Mouse (Mus musculus): ENCODE measurements around the gene Cfap58. TPM values are rescaled to one million over a fixed set of nuclear protein-coding genes. Genes with fewer than 3 reads are reported as not detected.

Gene Cfap58
- not detected in 4 replicates for total RNA-seq (2023)

DNA sequence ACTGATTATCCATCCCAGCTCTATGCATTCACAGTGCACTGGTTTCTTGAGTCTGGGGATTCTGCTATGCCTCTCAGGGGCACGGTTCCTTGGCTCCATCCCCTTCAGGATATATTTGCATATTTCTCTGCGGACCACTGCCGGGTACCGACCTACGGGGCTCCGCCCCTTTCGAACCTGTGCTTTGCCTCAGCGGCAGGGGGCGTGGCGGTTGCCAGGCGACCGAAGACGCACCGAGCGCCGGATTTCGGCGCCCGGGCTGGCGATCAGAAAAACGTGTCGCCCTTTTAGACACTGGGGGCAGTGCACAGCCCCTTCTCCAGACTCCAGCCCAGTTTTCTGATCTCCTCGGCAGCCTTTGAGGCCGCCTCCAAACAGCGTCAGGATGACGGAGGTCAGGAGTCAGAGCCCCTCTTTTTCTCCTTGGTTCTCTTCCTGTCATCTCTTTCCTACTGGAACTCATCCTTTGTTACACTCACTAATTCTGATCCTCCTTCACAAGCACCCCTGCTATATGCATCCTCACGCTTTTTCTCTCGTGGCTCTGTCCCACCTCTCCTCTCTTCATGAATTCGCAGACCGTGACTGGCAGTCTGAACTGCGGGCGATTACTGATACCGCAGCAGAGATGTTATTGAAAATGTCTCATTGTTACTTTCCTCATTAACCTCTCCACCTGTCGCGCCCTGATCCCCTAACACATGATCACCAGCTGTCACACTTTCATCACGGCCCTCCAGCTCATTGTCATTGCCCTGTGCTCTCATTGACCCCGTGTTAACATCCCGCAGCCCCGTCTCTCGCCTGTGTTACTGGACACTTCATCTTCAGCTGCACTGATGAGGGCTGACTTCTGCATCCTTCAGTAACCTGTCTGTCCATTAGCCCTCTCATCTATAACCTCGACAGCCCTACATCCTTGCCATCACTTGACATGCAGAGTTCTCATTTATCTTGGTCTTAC, at the start of gene Cfap58:
TSS of gene Cfap58 (plus strand) at position 233 of the 964 bp plus-strand sequence.

DNA sequence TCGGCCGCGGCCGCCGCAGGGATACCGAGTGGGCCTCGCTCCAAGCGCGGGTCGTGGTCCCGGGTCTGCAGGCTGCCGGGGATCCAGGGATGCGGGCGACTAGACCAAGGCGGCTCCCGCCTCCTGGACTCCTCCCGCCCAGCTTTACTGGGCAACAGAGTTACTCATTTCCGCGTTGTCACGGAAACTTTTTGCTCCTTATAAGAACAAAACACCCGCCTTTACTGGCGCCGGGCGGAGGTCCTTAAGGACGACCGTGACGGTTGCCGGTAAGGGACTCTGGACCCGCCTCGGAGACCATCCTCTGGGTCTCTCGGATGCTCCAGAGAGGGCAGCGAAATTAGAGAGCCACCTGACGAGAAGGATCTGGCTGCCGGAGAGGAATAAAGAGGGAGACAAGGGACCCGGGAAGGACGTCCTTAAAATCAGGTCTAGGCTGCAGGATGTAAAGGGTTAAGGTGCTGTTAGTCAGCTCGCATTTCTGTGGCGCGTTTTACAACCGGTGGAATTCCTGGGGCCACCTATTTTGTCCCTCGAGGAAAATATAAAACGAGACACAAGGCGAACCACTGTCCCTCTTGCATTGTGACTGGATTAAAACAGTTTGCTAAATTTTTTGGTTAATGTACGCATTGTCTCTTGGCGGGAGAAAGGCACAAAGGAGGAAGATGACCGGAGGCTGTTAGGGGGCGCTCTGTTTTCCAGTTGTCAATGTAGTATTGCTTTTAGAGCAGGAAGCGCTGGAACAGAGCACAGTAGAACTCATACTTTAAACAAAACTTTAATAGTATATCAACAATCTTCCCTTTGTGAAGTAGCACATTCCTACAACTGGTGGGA, 18.1 kb upstream of the Cfap58 start, which contains the start of the genes Cfap43 and Itprip:
TSS of gene Cfap43 (minus strand) at position 162 of the 840 bp plus-strand sequence.
TSS of gene Itprip (minus strand) at position 174 of the 840 bp plus-strand sequence.

Other genes starting within 250 kb of the Cfap58 start
- gene Col17a1, start 245.6 kb upstream of the Cfap58 start, total RNA-seq (2023): 0.09 TPM in 1 of 4 replicates, not detected in the others
- gene Sfr1, start 206.0 kb upstream of the Cfap58 start, total RNA-seq (2023): 97.7 to 107 TPM (median 99.9 TPM) in 4 replicates
- 17.4 to 20.8 TPM (median 19.8 TPM) in 4 replicates for gene Gsto1, start 82.7 kb upstream of the Cfap58 start, total RNA-seq (2023)
- 0.56 TPM in 1 of 4 replicates, not detected in the others for gene Gsto2, start 72.1 kb upstream of the Cfap58 start, total RNA-seq (2023)
- gene Cfap43, start 18.4 kb upstream of the Cfap58 start, total RNA-seq (2023): not detected in 4 replicates
- 328 to 367 TPM (median 347 TPM) in 4 replicates for gene Itprip, start 18.4 kb upstream of the Cfap58 start, total RNA-seq (2023)